Mouse (Mus musculus) embryo, embryonic 10.5 days (tissue): ENCODE data around the gene Lbh.

Experiments used
- DNase-seq: peaks from one replicate; pipeline ENCODE4 v3.0.0-alpha.2; 2015; ENCODE audit warnings: low spot score

Lbh gene

GRCm38 (mm10) chr17:72918053-72918452 lies at the start of gene Lbh:
TSS of gene Lbh (plus strand) at chr17:72918305.
- peak; percentile 95 for DNase-seq

GRCm38 (mm10) chr17:72878979-72879378 lies 39.1 kb upstream of the Lbh start:
- DNase-seq = no peak

GRCm38 (mm10) chr17:72880156-72880555 lies 37.9 kb upstream of the Lbh start:
- no peak for DNase-seq

- DNase-seq = no peak
These were observed 37.1 kb upstream of the Lbh start for GRCm38 (mm10) chr17:72881051-72881450.

GRCm38 (mm10) chr17:72881804-72882203 lies 36.3 kb upstream of the Lbh start:
- no peak for DNase-seq

- DNase-seq = peak; percentile 92
These were observed 28.3 kb upstream of the Lbh start for GRCm38 (mm10) chr17:72889556-72890397.

- DNase-seq = peak; percentile 7
These were observed 27.7 kb upstream of the Lbh start for GRCm38 (mm10) chr17:72890398-72890898.

- no peak for DNase-seq
These were observed 26.5 kb upstream of the Lbh start for GRCm38 (mm10) chr17:72891556-72891955.

GRCm38 (mm10) chr17:72895506-72895905 lies 22.6 kb upstream of the Lbh start:
- DNase-seq = no peak

GRCm38 (mm10) chr17:72897076-72897475 lies 21.0 kb upstream of the Lbh start:
- DNase-seq = no peak

- no peak for DNase-seq
These were observed 20.1 kb upstream of the Lbh start for GRCm38 (mm10) chr17:72897961-72898360.

- DNase-seq = no peak
These were observed 19.3 kb upstream of the Lbh start for GRCm38 (mm10) chr17:72898775-72899174.

GRCm38 (mm10) chr17:72901021-72901420 lies 17.1 kb upstream of the Lbh start:
- no peak for DNase-seq

- no peak for DNase-seq
These were observed 16.4 kb upstream of the Lbh start for GRCm38 (mm10) chr17:72901705-72902104.

GRCm38 (mm10) chr17:72903321-72903720 lies 14.8 kb upstream of the Lbh start:
- DNase-seq = no peak

GRCm38 (mm10) chr17:72903921-72904421 lies 14.1 kb upstream of the Lbh start:
- DNase-seq = no peak

GRCm38 (mm10) chr17:72904873-72905272 lies 13.2 kb upstream of the Lbh start:
- DNase-seq = no peak

GRCm38 (mm10) chr17:72906231-72906896 lies 11.7 kb upstream of the Lbh start:
- DNase-seq = no peak

GRCm38 (mm10) chr17:72907211-72907610 lies 10.9 kb upstream of the Lbh start:
- no peak for DNase-seq

GRCm38 (mm10) chr17:72907777-72908176 lies 10.3 kb upstream of the Lbh start:
- DNase-seq = no peak

- no peak for DNase-seq
These were observed 9.5 kb upstream of the Lbh start for GRCm38 (mm10) chr17:72908561-72908960.

- DNase-seq = no peak
These were observed 8.8 kb upstream of the Lbh start for GRCm38 (mm10) chr17:72909061-72909852.
